Mouse (Mus musculus) thymus, adult 2 months (tissue): ENCODE data around the gene Med20. TPM values are rescaled to one million over a fixed set of nuclear protein-coding genes. Genes with fewer than 3 reads are reported as not detected.

Experiments used
- DNase-seq: peaks from one replicate; pipeline ENCODE4 v3.0.0; 2021
- H3K27ac ChIP-seq: fragments of 200-500 bp; 2 replicates; pipeline ENCODE4 v1.5.1; 2012; ENCODE audit warnings: low read length, control low read depth; ENCODE audit not compliant: control insufficient read depth, insufficient read depth
- H3K27me3 ChIP-seq: fragments of 200-500 bp; 2 replicates; pipeline ENCODE4 v1.6.1; 2012; ENCODE audit warnings: mild to moderate bottlenecking, low read length, moderate library complexity, mixed read lengths; ENCODE audit not compliant: control insufficient read depth, insufficient read depth
- H3K36me3 ChIP-seq: fragments of 200-500 bp; 2 replicates; pipeline ENCODE4 v1.6.1; 2012; ENCODE audit warnings: mild to moderate bottlenecking, low read length, moderate library complexity; ENCODE audit not compliant: control insufficient read depth, insufficient read depth
- H3K4me1 ChIP-seq: fragments of 200-500 bp; replicated peaks from 2 replicates; pipeline ENCODE4 v1.6.1; 2012; ENCODE audit warnings: low read length; ENCODE audit not compliant: control insufficient read depth, insufficient read depth
- H3K4me3 ChIP-seq: fragments of 200-500 bp; 2 replicates; pipeline ENCODE4 v1.5.1; 2012; ENCODE audit warnings: mild to moderate bottlenecking, low read length, control low read depth, moderate library complexity; ENCODE audit not compliant: control insufficient read depth, insufficient read depth
- CTCF ChIP-seq: fragments of 200-500 bp; IDR thresholded peaks from 2 replicates; pipeline ENCODE4 v1.5.1; 2012; ENCODE audit warnings: mild to moderate bottlenecking, control low read depth, low read length, moderate library complexity, borderline replicate concordance; ENCODE audit not compliant: control insufficient read depth, poor library complexity, insufficient read depth; ENCODE audit errors: extremely low read depth
- POLR2A ChIP-seq: fragments of 200-500 bp; IDR thresholded peaks from 2 replicates; pipeline ENCODE4 v1.6.1; 2012; ENCODE audit warnings: mild to moderate bottlenecking, low read length, control low read depth, moderate library complexity; ENCODE audit not compliant: control insufficient read depth, poor library complexity, insufficient read depth; ENCODE audit errors: extremely low read depth
- WGBS: fragments of 180-500 bp; shearing (Covaris S2); methylation state at CpG from one replicate; pipeline ENCODE4 v1.1.7; 2018; 5-methylcytosine and 5-hydroxymethylcytosine counted together
- polyA plus RNA-seq: library from polyadenylated mRNA; depleted of rRNA; stranded (reverse); fragments of >200 nt; gene quantifications from 2 replicates; pipeline ENCODE4 v1.2.3, GENCODE M21; 2012; rRNA removed

Med20 gene
- polyA plus RNA-seq, 1 experiment, result 56.4 TPM

DNA sequence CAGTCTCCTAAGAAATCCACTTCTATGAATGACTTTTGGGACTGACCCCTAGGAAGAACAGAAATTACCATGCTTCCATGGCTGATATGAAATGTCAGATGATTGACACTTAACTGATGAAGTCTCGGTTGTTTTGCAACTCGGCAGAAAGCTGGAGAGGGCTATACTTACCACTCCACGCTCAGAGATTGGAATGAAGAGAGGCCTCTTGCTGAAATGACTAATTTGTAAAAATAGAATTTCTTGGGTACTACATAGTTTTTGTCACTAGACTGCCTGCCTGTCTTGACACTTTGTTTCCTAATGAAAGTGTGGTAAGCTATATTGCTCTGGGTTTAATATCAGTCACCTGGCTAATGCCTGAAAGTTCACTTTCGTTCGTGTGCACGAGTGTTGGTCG is 53.1 kb downstream of the Med20 start:
- Histone ChIP-seq H3K4me3 (no peak overlapping the region), H3K4me1 (no peaks in the 10 kb centered on the region), H3K27ac (no peak overlapping the region), H3K27me3 (no peaks in the 10 kb centered on the region), H3K36me3 (no peaks in the 10 kb centered on the region)
- TF ChIP-seq POLR2A, result no peak
- TF ChIP-seq CTCF, result no peak
- WGBS, result 93% methylated on average over 7 of the region's 7 CpGs
- DNase-seq, result no peak

DNA sequence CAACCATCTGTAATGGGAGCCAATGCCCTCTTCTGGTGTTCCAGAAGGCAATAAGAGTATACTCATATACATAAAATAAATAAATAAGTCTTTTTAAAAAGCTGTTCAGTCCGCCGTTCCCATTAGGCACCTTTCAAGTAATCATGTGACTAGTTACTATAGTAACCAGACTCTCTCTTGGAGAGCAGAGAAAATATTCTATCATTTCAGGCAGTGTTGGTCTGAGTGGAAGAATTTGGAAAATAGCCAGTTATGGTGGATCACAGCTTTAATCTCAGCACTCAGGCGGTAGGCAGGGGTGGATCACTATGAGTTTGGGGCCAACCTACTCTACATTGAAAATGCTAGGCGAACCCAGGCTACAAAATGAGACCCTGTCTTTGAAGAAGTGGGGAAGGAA is 57.8 kb downstream of the Med20 start:
- no peaks in the 10 kb centered on the region for H3K36me3 ChIP-seq
- H3K4me3 ChIP-seq, result no peak overlapping the region
- no peak for TF ChIP-seq POLR2A
- no peak for TF ChIP-seq CTCF
- no peak overlapping the region for H3K27ac ChIP-seq
- WGBS, result 94% methylated on average over 4 of the region's 4 CpGs
- no peak for DNase-seq
- H3K4me1 ChIP-seq, result no peaks in the 10 kb centered on the region
- no peaks in the 10 kb centered on the region for H3K27me3 ChIP-seq

DNA sequence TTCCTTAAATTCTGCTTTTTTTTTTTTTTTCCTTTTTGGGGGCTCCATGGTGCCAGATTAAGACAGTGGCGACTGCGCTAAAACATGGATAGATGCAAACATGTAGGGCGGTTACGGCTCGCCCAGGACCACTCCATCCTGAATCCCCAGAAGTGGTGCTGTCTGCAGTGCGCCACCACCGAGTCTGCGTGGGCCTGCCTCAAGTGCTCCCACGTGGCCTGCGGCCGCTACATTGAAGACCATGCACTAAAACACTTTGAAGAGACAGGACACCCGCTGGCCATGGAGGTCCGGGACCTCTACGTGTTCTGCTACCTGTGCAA is 60.6 kb downstream of the Med20 start:
- WGBS, result 76% methylated on average over 14 of the region's 14 CpGs
- Histone ChIP-seq H3K27ac (no peak overlapping the region), H3K36me3 (no peaks in the 10 kb centered on the region), H3K4me3 (no peak overlapping the region), H3K27me3 (no peaks in the 10 kb centered on the region), H3K4me1 (no peaks in the 10 kb centered on the region)
- DNase-seq, result no peak
- TF ChIP-seq POLR2A (no peak), CTCF (no peak)

DNA sequence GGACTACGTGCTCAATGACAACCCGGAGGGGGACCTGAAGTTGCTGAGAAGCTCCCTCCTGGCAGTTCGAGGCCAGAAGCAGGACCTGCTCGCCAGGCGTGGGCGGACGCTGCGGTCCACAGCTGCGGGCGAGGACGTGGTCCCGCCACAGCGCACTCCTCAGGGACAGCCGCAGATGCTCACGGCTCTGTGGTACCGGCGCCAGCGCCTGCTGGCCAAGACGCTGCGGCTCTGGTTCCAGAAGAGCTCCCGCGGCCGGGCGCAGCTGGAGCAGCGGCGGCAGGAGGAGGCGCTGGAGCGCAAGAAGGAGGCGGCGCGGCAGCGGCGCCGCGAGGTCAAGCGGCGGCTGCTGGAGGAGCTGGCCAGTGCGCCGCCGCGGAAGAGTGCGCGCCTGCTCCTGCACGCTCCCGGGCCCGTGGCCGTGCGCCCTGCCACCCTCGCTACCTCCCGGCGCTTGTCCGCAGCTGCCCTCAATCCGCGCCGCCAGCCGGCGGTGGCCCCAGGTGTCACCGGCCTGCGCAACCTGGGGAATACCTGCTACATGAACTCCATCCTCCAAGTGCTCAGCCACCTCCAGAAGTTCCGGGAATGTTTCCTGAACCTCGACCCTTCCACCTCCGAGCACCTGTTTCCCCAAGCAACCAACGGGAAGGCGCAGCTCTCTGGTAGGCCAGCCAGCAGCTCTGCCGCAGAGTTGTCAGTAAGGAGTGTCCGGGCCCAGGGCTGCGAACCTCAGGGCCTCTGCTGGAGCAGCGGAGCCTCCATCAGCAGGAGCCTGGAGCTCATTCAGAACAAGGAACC is 61.1 kb downstream of the Med20 start:
- no peak overlapping the region for H3K4me3 ChIP-seq
- 30% methylated on average over 68 of the region's 68 CpGs for WGBS
- H3K27ac ChIP-seq, result no peak overlapping the region
- no peaks in the 10 kb centered on the region for H3K4me1 ChIP-seq
- TF ChIP-seq POLR2A (no peak), CTCF (no peak)
- H3K36me3 ChIP-seq, result no peaks in the 10 kb centered on the region
- no peaks in the 10 kb centered on the region for H3K27me3 ChIP-seq
- no peak for DNase-seq

Other genes starting within 250 kb of the Med20 start
- 21.2 and 21.9 TPM in 2 replicates for gene Mrps10, start 242.7 kb upstream of the Med20 start, polyA plus RNA-seq
- gene Guca1b, start 226.2 kb upstream of the Med20 start, polyA plus RNA-seq, result 1.6 and 3.1 TPM in 2 replicates
- gene Guca1a, start 211.0 kb upstream of the Med20 start, polyA plus RNA-seq, result 0.41 and 1.2 TPM in 2 replicates
- 1.0 and 1.6 TPM in 2 replicates for gene AI661453, start 175.0 kb upstream of the Med20 start, polyA plus RNA-seq
- 0.11 and 0.26 TPM in 2 replicates for gene 1700001C19Rik, start 174.2 kb upstream of the Med20 start, polyA plus RNA-seq
- 68.2 and 74.3 TPM in 2 replicates for gene Taf8, start 109.3 kb upstream of the Med20 start, polyA plus RNA-seq
- 1,622 and 2,069 TPM in 2 replicates for gene Ccnd3, start 106.5 kb upstream of the Med20 start, polyA plus RNA-seq
- gene Bysl, start 90 bp upstream of the Med20 start, polyA plus RNA-seq, result 14.2 and 16.9 TPM in 2 replicates
- gene Gm20517, start within 50 bp of the Med20 start, polyA plus RNA-seq, result 2.8 and 4.5 TPM in 2 replicates
- 12.5 and 17.2 TPM in 2 replicates for gene Usp49, start 19.1 kb downstream of the Med20 start, polyA plus RNA-seq
- 90.5 and 107 TPM in 2 replicates for gene Tomm6, start 76.8 kb downstream of the Med20 start, polyA plus RNA-seq
- gene Frs3, start 77.4 kb downstream of the Med20 start, polyA plus RNA-seq, result 7.0 and 7.1 TPM in 2 replicates
- 1.0 and 1.4 TPM in 2 replicates for gene Gm21981, start 82.9 kb downstream of the Med20 start, polyA plus RNA-seq
- gene Prickle4, start 83.2 kb downstream of the Med20 start, polyA plus RNA-seq, result 4.0 and 5.5 TPM in 2 replicates
- gene Pgc, start 115.3 kb downstream of the Med20 start, polyA plus RNA-seq, result 4.4 and 6.0 TPM in 2 replicates
- gene Tfeb, start 125.4 kb downstream of the Med20 start, polyA plus RNA-seq, result 25.3 and 25.5 TPM in 2 replicates
- 18.9 and 19.8 TPM in 2 replicates for gene Mdfi, start 223.1 kb downstream of the Med20 start, polyA plus RNA-seq